Mouse (Mus musculus) ES-Bruce4 (cell line): ENCODE data around the gene Dazap2.

Experiments used
- CTCF ChIP-seq: IDR thresholded peaks from one replicate; pipeline ENCODE4 v1.8.1; 2011; ENCODE audit warnings: low read depth, low read length
- EP300 ChIP-seq: IDR thresholded peaks from 2 replicates; pipeline ENCODE4 v1.6.1; 2011; ENCODE audit warnings: low read depth, low read length; ENCODE audit not compliant: insufficient read depth
- POLR2A ChIP-seq: IDR thresholded peaks from one replicate; pipeline ENCODE4 v1.8.1; 2011; ENCODE audit warnings: low read length; ENCODE audit not compliant: insufficient read depth

GRCm38 (mm10) chr15:100615825-100616220 lies 674 bp downstream of the Dazap2 start:
- no peak for TF ChIP-seq POLR2A
- no peak for TF ChIP-seq EP300
- no peak for TF ChIP-seq CTCF
